Mouse (Mus musculus) 416B (cell line): ENCODE data around the gene Olfr124.

Experiments used
- DNase-seq: peaks from one replicate; pipeline ENCODE4 v3.0.0; 2011; ENCODE audit warnings: low read depth

Gene Olfr124

GRCm38 (mm10) chr17:37799588-37799987 lies at the start of gene Olfr124:
TSS of gene Olfr124 (plus strand) at chr17:37799888.
- DNase-seq, result no peak

- DNase-seq, result no peak
Measured at GRCm38 (mm10) chr17:37768307-37768706, 31.4 kb upstream of the Olfr124 start, which contains the start of gene Olfr122. TSS of gene Olfr122 (plus strand) at chr17:37768607.

DNA sequence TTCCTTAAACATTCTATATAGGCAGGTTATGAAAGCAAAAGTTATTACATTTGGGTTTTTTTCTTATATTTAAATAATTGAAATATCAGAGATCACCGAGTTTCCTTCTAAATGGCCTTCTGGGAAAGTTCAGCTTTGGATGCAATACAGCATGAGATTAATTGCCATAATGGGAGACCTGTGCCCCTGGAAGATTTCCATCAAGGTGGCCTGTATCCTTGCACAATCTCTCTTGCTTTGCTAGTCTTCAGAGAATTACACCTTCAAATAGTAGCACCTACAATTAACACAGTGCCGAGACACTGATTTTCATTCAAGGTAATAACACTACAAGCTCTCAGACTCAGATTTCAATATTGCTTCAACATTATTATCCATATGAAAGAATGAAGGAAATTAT lies 6.5 kb upstream of the Olfr124 start, which contains the start of gene Olfr123:
TSS of gene Olfr123 (plus strand) at position 301 of the 400 bp plus-strand sequence.
- DNase-seq, result no peak

GRCm38 (mm10) chr17:37832649-37833048 lies 33.0 kb downstream of the Olfr124 start, which contains the start of gene Olfr125:
TSS of gene Olfr125 (plus strand) at chr17:37832949.
- no peak for DNase-seq

DNA sequence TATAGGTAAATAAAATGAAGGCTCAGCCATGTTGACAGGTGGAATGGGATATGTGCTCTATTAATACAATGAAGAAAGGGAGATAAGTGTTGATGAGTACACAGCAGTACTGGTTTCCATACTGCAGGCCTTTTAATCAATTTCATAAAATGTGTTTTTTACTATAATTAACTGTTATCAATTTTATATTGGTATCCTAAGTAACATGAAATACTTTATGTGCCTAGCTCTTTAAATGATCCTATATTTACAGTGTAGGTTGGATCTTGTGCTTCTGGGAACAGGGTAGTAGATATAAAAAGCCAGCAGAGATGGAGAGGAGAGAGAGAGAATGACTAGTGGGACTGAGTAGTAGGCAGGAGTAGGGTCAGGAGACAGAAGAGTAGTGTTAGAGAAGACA lies 47.5 kb downstream of the Olfr124 start, which contains the start of gene Olfr126:
TSS of gene Olfr126 (plus strand) at position 301 of the 400 bp plus-strand sequence.
- DNase-seq, result no peak
